Mouse (Mus musculus): ENCODE measurements around the gene Creb3l1. TPM values are rescaled to one million over a fixed set of nuclear protein-coding genes. Genes with fewer than 3 reads are reported as not detected.

Creb3l1 gene
- total and polyA plus RNA-seq, 2 experiments from 2014 or later, result 3.5 TPM

GRCm38 (mm10) chr2:92023362-92024273, 684 bp downstream of the Creb3l1 start:
- Histone ChIP-seq H3K36me3 (ENCODE audit: insufficient read depth, low read length) (no peaks in the 10 kb centered on the region), H3K9ac (replicated peaks; ENCODE audit: low read length) (peak overlapping the region; percentile 57), H3K27me3 (ENCODE audit: insufficient read depth, low read length) (no peaks in the 10 kb centered on the region), H3K4me2 (ENCODE audit: low read depth, low read length) (peak overlapping the region; percentile 89), H3K9me3 (ENCODE audit: low read length) (no peaks in the 10 kb centered on the region), H3K4me1 (ENCODE audit: insufficient read depth, low read length) (peaks cover 7% of the 10 kb centered on the region; the same call in 1 of the 2 replicates), H3K4me3 (ENCODE audit: low read length) (peak overlapping the region; percentile 66), H3K27ac (peak overlapping the region; percentile 29; the same call in 1 of the 2 replicates)
- ATAC-seq, result peak; percentile 58
- peak; percentile 62 for DNase-seq (ENCODE audit: low spot score)
- peak; percentile 59 for TF ChIP-seq CTCF (IDR thresholded peaks at IDR 0.05; ENCODE audit: low read depth)
- WGBS, result 5% methylated on average over 39 of the region's 56 CpGs

- DNase-seq (ENCODE audit: low spot score) (no peak), ATAC-seq (no peak)
- no peaks in the 10 kb centered on the region for H3K36me3 ChIP-seq (ENCODE audit: insufficient read depth, low read length)
- H3K27ac ChIP-seq, result no peak overlapping the region
- H3K27me3 ChIP-seq (ENCODE audit: insufficient read depth, low read length), result no peaks in the 10 kb centered on the region
- no peaks in the 10 kb centered on the region for H3K9me3 ChIP-seq (ENCODE audit: low read length)
- WGBS, result 62% methylated on average over 4 of the region's 4 CpGs
- no peak overlapping the region for H3K4me3 ChIP-seq (ENCODE audit: low read length)
- no peak for TF ChIP-seq CTCF (IDR thresholded peaks at IDR 0.05; ENCODE audit: low read depth)
- peaks cover 7% of the 10 kb centered on the region; the same call in 1 of the 2 replicates for H3K4me1 ChIP-seq (ENCODE audit: insufficient read depth, low read length)
- no peak overlapping the region for H3K9ac ChIP-seq (replicated peaks; ENCODE audit: low read length)
- no peak overlapping the region for H3K4me2 ChIP-seq (ENCODE audit: low read depth, low read length)
Measured at GRCm38 (mm10) chr2:92020676-92021265, 3.5 kb downstream of the Creb3l1 start.

DNA sequence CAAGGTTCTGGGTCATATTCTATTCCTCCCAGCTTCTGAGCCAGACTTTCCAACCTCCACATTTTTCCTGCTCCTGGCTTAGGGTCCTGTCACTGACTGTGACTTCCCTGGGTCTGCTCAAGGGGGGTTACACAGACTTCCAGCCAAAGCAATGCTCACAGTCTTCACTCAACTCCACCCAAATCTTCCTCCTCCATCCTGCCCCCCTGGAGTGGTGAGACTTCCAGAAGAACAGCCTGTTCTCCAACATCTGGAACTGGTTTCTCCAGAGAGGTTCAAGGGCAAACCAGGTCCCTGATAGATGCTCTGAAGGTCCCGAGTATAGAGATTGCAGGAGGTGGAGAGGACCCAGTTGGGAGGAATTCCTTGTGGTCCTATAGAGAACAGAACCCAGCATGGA, 6.9 kb downstream of the Creb3l1 start:
- no peak overlapping the region for H3K9ac ChIP-seq (replicated peaks; ENCODE audit: low read length)
- no peak for DNase-seq (ENCODE audit: low spot score)
- no peaks in the 10 kb centered on the region; the same call in 1 of the 2 replicates for H3K4me1 ChIP-seq (ENCODE audit: insufficient read depth, low read length)
- no peaks in the 10 kb centered on the region for H3K9me3 ChIP-seq (ENCODE audit: low read length)
- H3K36me3 ChIP-seq (ENCODE audit: insufficient read depth, low read length), result no peaks in the 10 kb centered on the region
- no peak overlapping the region for H3K4me3 ChIP-seq (ENCODE audit: low read length)
- no peak for TF ChIP-seq CTCF (IDR thresholded peaks at IDR 0.05; ENCODE audit: low read depth)
- H3K4me2 ChIP-seq (ENCODE audit: low read depth, low read length), result no peak overlapping the region
- ATAC-seq, result 0 out of 2 replicates have a peak, but pooled peaks have one; percentile 12
- no peaks in the 10 kb centered on the region for H3K27me3 ChIP-seq (ENCODE audit: insufficient read depth, low read length)
- 87% methylated on average over 1 of the region's 1 CpGs for WGBS
- no peak overlapping the region; the same call in 1 of the 2 replicates for H3K27ac ChIP-seq

DNA sequence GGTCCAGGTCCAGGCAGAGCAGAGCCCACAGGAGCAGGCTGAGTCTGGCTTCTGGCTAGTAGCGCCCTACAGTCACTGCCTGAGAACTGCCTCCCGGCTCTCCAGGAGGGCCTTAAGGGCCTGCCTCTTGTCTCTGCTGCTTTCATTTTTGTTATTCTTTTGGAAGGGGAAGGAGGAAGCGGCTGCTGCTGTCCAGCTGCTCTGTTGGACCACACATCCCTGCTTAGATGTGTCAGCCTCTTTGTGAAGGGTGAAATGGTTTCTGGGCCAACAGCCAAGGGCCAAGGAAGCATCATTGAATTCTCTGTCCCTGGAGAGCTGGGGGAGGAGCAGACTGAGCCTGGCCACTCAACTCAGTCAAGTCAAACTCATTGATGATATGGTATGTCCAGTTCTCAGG, 7.3 kb downstream of the Creb3l1 start:
- no peak overlapping the region for H3K9ac ChIP-seq (replicated peaks; ENCODE audit: low read length)
- WGBS, result 32% methylated on average over 3 of the region's 3 CpGs
- H3K27me3 ChIP-seq (ENCODE audit: insufficient read depth, low read length), result no peaks in the 10 kb centered on the region
- DNase-seq (ENCODE audit: low spot score) (peak; percentile 89), ATAC-seq (peak; percentile 85)
- no peak for TF ChIP-seq CTCF (IDR thresholded peaks at IDR 0.05; ENCODE audit: low read depth)
- no peaks in the 10 kb centered on the region for H3K9me3 ChIP-seq (ENCODE audit: low read length)
- H3K4me3 ChIP-seq (ENCODE audit: low read length), result no peak overlapping the region
- no peak overlapping the region for H3K4me2 ChIP-seq (ENCODE audit: low read depth, low read length)
- H3K36me3 ChIP-seq (ENCODE audit: insufficient read depth, low read length), result no peaks in the 10 kb centered on the region
- no peaks in the 10 kb centered on the region; the same call in 1 of the 2 replicates for H3K4me1 ChIP-seq (ENCODE audit: insufficient read depth, low read length)
- peak overlapping the region; percentile 27; the same call in 1 of the 2 replicates for H3K27ac ChIP-seq

DNA sequence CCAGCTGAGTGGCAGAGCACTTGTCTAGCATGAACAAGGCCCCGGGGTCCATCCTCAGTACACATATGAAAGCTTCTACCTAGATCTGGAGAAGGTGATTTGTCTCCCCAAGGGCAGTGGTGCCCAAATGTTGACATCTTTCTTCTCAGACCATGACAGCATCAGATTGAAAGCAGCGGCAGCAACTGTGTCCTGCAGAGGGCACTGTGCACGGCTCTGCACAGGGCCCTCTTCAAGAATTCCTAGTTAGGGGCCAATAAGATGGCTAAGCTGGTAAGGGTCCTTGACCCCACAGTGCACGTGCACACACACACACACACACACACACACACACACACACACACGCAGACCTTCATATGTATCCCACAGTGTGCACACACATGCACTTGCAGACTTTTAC, 9.4 kb downstream of the Creb3l1 start:
- no peak for ATAC-seq
- peak; percentile 25; the same call in 1 of the 2 replicates for TF ChIP-seq CTCF (IDR thresholded peaks at IDR 0.05; ENCODE audit: low read depth)
- no peak overlapping the region for H3K27ac ChIP-seq

DNA sequence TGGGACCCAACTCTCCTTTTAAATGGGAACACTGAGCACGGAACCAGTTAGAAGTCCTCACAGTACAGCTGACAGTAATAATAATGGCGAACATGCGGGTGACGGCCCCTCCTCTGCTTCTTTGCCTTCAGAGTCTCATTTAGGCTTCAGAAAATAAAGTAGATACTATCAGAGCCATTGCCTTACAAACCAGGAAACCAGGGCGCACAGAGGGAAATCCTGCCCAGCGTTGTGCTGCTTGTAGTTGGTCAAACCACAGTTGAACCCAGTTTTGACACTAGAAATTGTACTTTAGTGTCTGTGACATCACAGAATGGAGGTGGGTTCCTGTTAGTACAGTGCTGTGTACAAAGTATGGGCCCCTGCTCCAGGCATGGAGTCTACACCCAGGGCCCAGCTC, 10.1 kb downstream of the Creb3l1 start:
- Histone ChIP-seq H3K27me3 (ENCODE audit: insufficient read depth, low read length) (no peaks in the 10 kb centered on the region; the same call in 1 of the 2 replicates), H3K9ac (replicated peaks; ENCODE audit: low read length) (no peak overlapping the region), H3K36me3 (ENCODE audit: insufficient read depth, low read length) (no peaks in the 10 kb centered on the region), H3K4me3 (ENCODE audit: low read length) (no peak overlapping the region), H3K4me1 (ENCODE audit: insufficient read depth, low read length) (no peaks in the 10 kb centered on the region; the same call in 1 of the 2 replicates), H3K4me2 (ENCODE audit: low read depth, low read length) (no peak overlapping the region), H3K27ac (no peak overlapping the region), H3K9me3 (ENCODE audit: low read length) (no peaks in the 10 kb centered on the region)
- ATAC-seq (no peak), DNase-seq (ENCODE audit: low spot score) (no peak)
- no peak for TF ChIP-seq CTCF (IDR thresholded peaks at IDR 0.05; ENCODE audit: low read depth)
- WGBS, result 78% methylated on average over 6 of the region's 6 CpGs

More for the DNA sequence above, 9.4 kb downstream of the Creb3l1 start:
- WGBS, result 78% methylated on average over 5 of the region's 5 CpGs
- no peak for DNase-seq (ENCODE audit: low spot score)
- Histone ChIP-seq H3K4me1 (ENCODE audit: insufficient read depth, low read length) (no peaks in the 10 kb centered on the region; the same call in 1 of the 2 replicates), H3K9ac (replicated peaks; ENCODE audit: low read length) (no peak overlapping the region), H3K9me3 (ENCODE audit: low read length) (no peaks in the 10 kb centered on the region), H3K4me2 (ENCODE audit: low read depth, low read length) (no peak overlapping the region), H3K36me3 (ENCODE audit: insufficient read depth, low read length) (no peaks in the 10 kb centered on the region), H3K4me3 (ENCODE audit: low read length) (no peak overlapping the region), H3K27me3 (ENCODE audit: insufficient read depth, low read length) (no peaks in the 10 kb centered on the region; the same call in 1 of the 2 replicates)
